Mouse (Mus musculus) CH12.LX (cell line): ENCODE measurements around the gene Catsperz. TPM values are rescaled to one million over a fixed set of nuclear protein-coding genes. Genes with fewer than 3 reads are reported as not detected.

Experiments
- DNase-seq: peaks from one replicate; pipeline ENCODE4 v3.0.0-alpha.2; 2013; ENCODE audit errors: extremely low read depth
- H3K27ac ChIP-seq: 2 replicates; pipeline ENCODE4 v1.5.1; 2012; ENCODE audit warnings: low read depth, mild to moderate bottlenecking, control low read depth, moderate library complexity; ENCODE audit not compliant: insufficient read depth
- H3K27me3 ChIP-seq: replicated peaks from 2 replicates; pipeline ENCODE3; 2012; ENCODE audit warnings: inconsistent platforms
- H3K36me3 ChIP-seq, 2 experiments: replicated peaks in 1 of 2; 2 replicates each; pipeline versions ENCODE3 to v1.6.1; 2012; ENCODE audit warnings: inconsistent platforms in 1 of 2, low read length in 1 of 2, mild to moderate bottlenecking in 1 of 2, mixed read lengths in 1 of 2, moderate library complexity in 1 of 2; ENCODE audit not compliant: control insufficient read depth in 1 of 2, insufficient read depth in 1 of 2
- H3K4me1 ChIP-seq, 2 experiments: 2 replicates each; pipeline ENCODE4 v1.6.1; 2012; ENCODE audit warnings: inconsistent platforms in 1 of 2, moderate library complexity in 1 of 2; ENCODE audit not compliant: insufficient read depth in 2 of 2, control insufficient read depth in 1 of 2
- H3K4me2 ChIP-seq: 2 replicates; pipeline ENCODE4 v1.6.1; 2012; ENCODE audit warnings: low read depth, mild to moderate bottlenecking, control low read depth; ENCODE audit not compliant: poor library complexity, insufficient read depth, severe bottlenecking
- H3K4me3 ChIP-seq, 3 experiments: fragments of 150-350 bp in 1 of 3; sonication (generic) in 1 of 3; replicated peaks in 1 of 3; 2 replicates each; pipeline versions ENCODE3 to v1.5.1; 2011 to 2012; ENCODE audit warnings: low read depth in 2 of 3, low read length in 2 of 3, mild to moderate bottlenecking in 2 of 3, moderate library complexity in 2 of 3, control low read depth in 1 of 3, improper control_type of control experiment in 1 of 3, inconsistent platforms in 1 of 3, mixed read lengths in 1 of 3; ENCODE audit not compliant: poor library complexity in 1 of 3
- H3K79me2 ChIP-seq: replicated peaks from 2 replicates; pipeline ENCODE4 v1.6.1; 2012; ENCODE audit warnings: mild to moderate bottlenecking, moderate library complexity; ENCODE audit not compliant: control insufficient read depth, poor library complexity, insufficient read depth, severe bottlenecking; ENCODE audit errors: extremely low read depth
- H3K9ac ChIP-seq: 2 replicates; pipeline ENCODE4 v1.6.1; 2012; ENCODE audit warnings: low read depth, mild to moderate bottlenecking, control low read depth, moderate library complexity; ENCODE audit not compliant: insufficient read depth
- H3K9me3 ChIP-seq: replicated peaks from 2 replicates; pipeline ENCODE3; 2012; ENCODE audit warnings: low read length, inconsistent platforms, mixed read lengths
- E2F4 ChIP-seq: IDR thresholded peaks from 2 replicates; pipeline ENCODE4 v1.6.1; 2011; ENCODE audit warnings: low read depth, low read length, improper control_type of control experiment; ENCODE audit not compliant: insufficient replicate concordance
- ELF1 ChIP-seq: IDR thresholded peaks from 2 replicates; pipeline ENCODE4 v1.6.1; 2014; ENCODE audit warnings: low read depth, mild to moderate bottlenecking, inconsistent platforms, low read length, improper control_type of control experiment
- ETS1 ChIP-seq: conservative IDR thresholded peaks from 2 replicates; pipeline ENCODE4 v1.6.1; 2012; ENCODE audit warnings: low read depth, mild to moderate bottlenecking, inconsistent platforms, low read length, improper control_type of control experiment, moderate library complexity
- IRF4 ChIP-seq: IDR thresholded peaks from 2 replicates; pipeline ENCODE4 v1.6.1; 2014; ENCODE audit warnings: low read depth, mild to moderate bottlenecking, inconsistent platforms, low read length, improper control_type of control experiment
- MAX ChIP-seq: IDR thresholded peaks from 2 replicates; pipeline ENCODE4 v1.6.1; 2011; ENCODE audit warnings: low read length, improper control_type of control experiment
- MAZ ChIP-seq: IDR thresholded peaks from 2 replicates; pipeline ENCODE4 v1.6.1; 2012; ENCODE audit warnings: low read depth, mild to moderate bottlenecking, inconsistent platforms, low read length, improper control_type of control experiment, moderate library complexity
- MXI1 ChIP-seq: IDR thresholded peaks from 2 replicates; pipeline ENCODE4 v1.6.1; 2011; ENCODE audit warnings: mild to moderate bottlenecking, low read depth, low read length, improper control_type of control experiment
- MYC ChIP-seq: IDR thresholded peaks from 2 replicates; pipeline ENCODE4 v1.6.1; 2011; ENCODE audit warnings: low read depth, mild to moderate bottlenecking, improper control_type of control experiment, low read length
- NRF1 ChIP-seq: IDR thresholded peaks from 2 replicates; pipeline ENCODE4 v1.6.1; 2014; ENCODE audit warnings: low read depth, mild to moderate bottlenecking, inconsistent platforms, low read length, improper control_type of control experiment, moderate library complexity
- PAX5 ChIP-seq: IDR thresholded peaks from 2 replicates; pipeline ENCODE4 v1.6.1; 2012; ENCODE audit warnings: low read length, inconsistent platforms, mixed read lengths
- USF2 ChIP-seq: conservative IDR thresholded peaks from 2 replicates; pipeline ENCODE4 v1.6.1; 2011; ENCODE audit warnings: low read depth, low read length, improper control_type of control experiment
- ZMIZ1 ChIP-seq: IDR thresholded peaks from 2 replicates; pipeline ENCODE4 v1.6.1; 2012; ENCODE audit warnings: low read depth, mild to moderate bottlenecking, inconsistent platforms, low read length, improper control_type of control experiment
- dilution Hi-C: fragments of 300-500 bp; cut with MboI; formaldehyde crosslinking; loops from 2 replicates; pipeline ENCODE4 v1.14.3; 2020; ENCODE audit warnings: low sequenced_read_pairs; ENCODE audit not compliant: extremely low pct_unique_long_range_greater_than_20kb, extremely low pct_ligation_motif_present
- in situ Hi-C: fragments of 300-500 bp; cut with MboI; formaldehyde crosslinking; loops from 3 replicates; pipeline ENCODE4 v1.14.3; 2019; ENCODE audit warnings: low sequenced_read_pairs, low pct_ligation_motif_present, low pct_unique_long_range_greater_than_20kb, mixed read lengths
- polyA plus RNA-seq: library from polyadenylated mRNA; unstranded; fragments of >175 nt; gene quantifications from 2 replicates; pipeline ENCODE4 v1.2.1, GENCODE M21; 2012; ENCODE audit warnings: low read depth; ENCODE audit not compliant: insufficient read length
- total RNA-seq, 2 experiments: library from RNA; depleted of rRNA; stranded (reverse); fragments of 300-350 nt in 1 of 2; fragments of >200 nt in 1 of 2; gene quantifications; 2 replicates each; pipeline ENCODE4 v1.2.3; 2012 to 2014

Gene Catsperz
- total and polyA plus RNA-seq, 3 experiments = not detected

GRCm38 (mm10) chr19:6969291-6969664 is 44.1 kb upstream of the Catsperz start:
- peak overlapping the region; percentile 39 to 80 (median 70) for H3K4me3 ChIP-seq
- DNase-seq = no peak
- peaks cover 9 to 26% of the 10 kb centered on the region in 2 experiments for H3K36me3 ChIP-seq
- peaks cover 9 to 49% of the 10 kb centered on the region in 2 experiments for H3K4me1 ChIP-seq
- H3K9ac ChIP-seq = peak overlapping the region; percentile 69; the same call in 1 of the 2 replicates
- dilution Hi-C loops = no loop called here
- no peaks in the 10 kb centered on the region for H3K9me3 ChIP-seq
- no peak overlapping the region for H3K27ac ChIP-seq
- in situ Hi-C loops = no loop called here
- H3K27me3 ChIP-seq = peaks cover 3% of the 10 kb centered on the region
- no peak for TF ChIP-seq NRF1
- TF ChIP-seq IRF4 = no peak
- no peak for TF ChIP-seq ETS1
- no peak for TF ChIP-seq MXI1
- no peak for TF ChIP-seq PAX5
- TF ChIP-seq ELF1 = no peak
- TF ChIP-seq MYC = no peak
- TF ChIP-seq MAZ = no peak
- TF ChIP-seq ZMIZ1 = no peak
- no peak for TF ChIP-seq USF2
- TF ChIP-seq E2F4 = no peak
- TF ChIP-seq, all 38 proteins: peak for 0
- Histone ChIP-seq H3K79me2 (no peaks in the 10 kb centered on the region), H3K4me2 (peak overlapping the region; percentile 21)

- H3K9ac ChIP-seq = no peak overlapping the region; the same call in 1 of the 2 replicates
- H3K79me2 ChIP-seq = no peaks in the 10 kb centered on the region
- H3K9me3 ChIP-seq = no peaks in the 10 kb centered on the region
- H3K27ac ChIP-seq = no peak overlapping the region
- no peak for DNase-seq
- 0 out of 2 replicates have a peak, but pooled peaks have one; percentile 20 for TF ChIP-seq MAX
- no peak for TF ChIP-seq PAX5
- TF ChIP-seq ELF1 = 0 out of 2 replicates have a peak, but pooled peaks have one; percentile 3
- H3K27me3 ChIP-seq = peaks cover 3% of the 10 kb centered on the region
- H3K4me1 ChIP-seq = peaks cover 9 to 44% of the 10 kb centered on the region in 2 experiments
- in situ Hi-C loops = no loop called here
- dilution Hi-C loops = no loop called here
- H3K4me3 ChIP-seq = peak overlapping the region in 2 of 3 experiments; percentile 39 to 70
- H3K4me2 ChIP-seq = peak overlapping the region; percentile 21
- H3K36me3 ChIP-seq = peaks cover 15 to 32% of the 10 kb centered on the region in 2 experiments
Observed at GRCm38 (mm10) chr19:6968491-6969271, 43.5 kb upstream of the Catsperz start.
